Mouse (Mus musculus) liver, embryonic 14.5 days (tissue): ENCODE measurements at regions not wholly inside any gene's neighbourhood (a gene's known extent, or its start where the extent isn't known, plus 50 kb on each side); places are given as distances from the start of the nearest gene placed in this dataset.

Experiments
- ATAC-seq: fragments of 200-750 bp; cut with Nextera tagmentation; 2 replicates; pipeline ENCODE4 v1.8.0; 2017; ENCODE audit warnings: moderate number of reproducible peaks, mild to moderate bottlenecking, moderate library complexity; ENCODE audit not compliant: insufficient read depth
- DNase-seq, 3 experiments: peaks; one replicate each; pipeline ENCODE4 v3.0.0-alpha.2; 2012 to 2013; ENCODE audit warnings: low read depth in 3 of 3, low spot score in 3 of 3
- H3K27ac ChIP-seq: fragments of 300-500 bp; sonication (generic); 2 replicates; pipeline ENCODE4 v1.5.1; 2014; ENCODE audit warnings: moderate library complexity, mild to moderate bottlenecking, control low read depth, inconsistent platforms
- H3K27me3 ChIP-seq: fragments of 300-500 bp; sonication (generic); 2 replicates; pipeline ENCODE4 v1.6.1; 2014; ENCODE audit warnings: mild to moderate bottlenecking, low read length, moderate library complexity; ENCODE audit not compliant: control insufficient read depth, insufficient read depth
- H3K36me3 ChIP-seq: fragments of 300-500 bp; sonication (generic); replicated peaks from 2 replicates; pipeline ENCODE4 v1.6.1; 2014; ENCODE audit warnings: low read depth; ENCODE audit not compliant: control insufficient read depth, insufficient read depth
- H3K4me1 ChIP-seq, 2 experiments: fragments of 200-500 bp in 1 of 2; fragments of 300-500 bp in 1 of 2; sonication (generic) in 1 of 2; replicated peaks; 2 replicates each; pipeline ENCODE4 v1.6.1; 2012 to 2014; ENCODE audit warnings: antibody characterized with exemption in 1 of 2, inconsistent platforms in 1 of 2, low read length in 1 of 2; ENCODE audit not compliant: control insufficient read depth in 2 of 2, insufficient read depth in 2 of 2
- H3K4me2 ChIP-seq: fragments of 300-500 bp; sonication (generic); 2 replicates; pipeline ENCODE4 v1.6.1; 2014; ENCODE audit warnings: low read depth, mild to moderate bottlenecking, control low read depth, moderate library complexity
- H3K4me3 ChIP-seq, 2 experiments: fragments of 200-500 bp in 1 of 2; fragments of 300-500 bp in 1 of 2; sonication (generic) in 1 of 2; 2 replicates each; pipeline ENCODE4 v1.5.1; 2012 to 2014; ENCODE audit warnings: low read depth in 2 of 2, low read length in 2 of 2, mild to moderate bottlenecking in 2 of 2, control low read depth in 1 of 2, inconsistent platforms in 1 of 2, moderate library complexity in 1 of 2; ENCODE audit not compliant: insufficient read depth in 1 of 2
- H3K9ac ChIP-seq: fragments of 300-500 bp; sonication (generic); replicated peaks from 2 replicates; pipeline ENCODE4 v1.6.1; 2014; ENCODE audit warnings: mild to moderate bottlenecking, control low read depth, moderate library complexity
- H3K9me3 ChIP-seq: fragments of 300-500 bp; sonication (generic); 2 replicates; pipeline ENCODE4 v1.6.1; 2016; ENCODE audit warnings: low read length, mixed read lengths; ENCODE audit not compliant: control insufficient read depth
- CTCF ChIP-seq: IDR thresholded peaks from 2 replicates; pipeline ENCODE4 v1.5.1; 2016; ENCODE audit warnings: antibody characterized with exemption, low read depth, control low read depth
- EP300 ChIP-seq: IDR thresholded peaks from 2 replicates; pipeline ENCODE4 v1.6.1; 2016; ENCODE audit warnings: antibody characterized with exemption, low read depth
- WGBS: fragments of 180-500 bp; shearing (Covaris S2); extraction: QIAGEN DNeasy Blood & Tissue Kit; methylation state at CpG from one replicate; pipeline ENCODE4 v1.1.7; 2014; ENCODE audit not compliant: insufficient replicate concordance; 5-methylcytosine and 5-hydroxymethylcytosine counted together

DNA sequence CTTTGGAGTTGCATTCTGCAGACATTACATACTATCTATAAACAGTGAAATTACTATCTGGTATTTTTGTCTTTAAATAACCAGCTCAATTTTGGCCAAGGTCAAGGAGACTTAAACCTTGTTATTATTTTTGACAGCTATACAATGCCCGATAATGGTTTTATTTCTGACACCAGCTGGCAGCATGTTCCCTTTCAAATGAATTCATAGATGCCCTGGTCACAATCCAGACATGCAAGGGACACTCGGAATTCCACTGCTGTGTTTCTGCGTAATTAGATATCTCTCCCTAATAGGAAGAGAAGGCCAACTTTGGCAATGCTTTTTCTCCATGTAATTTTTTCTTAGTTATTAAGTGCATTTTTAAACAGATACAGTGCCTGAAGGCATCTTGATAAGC, 87.3 kb downstream of the Gm11146 start:
- 62% methylated on average over 3 of the region's 3 CpGs for WGBS
- DNase-seq (no peak), ATAC-seq (no peak)

DNA sequence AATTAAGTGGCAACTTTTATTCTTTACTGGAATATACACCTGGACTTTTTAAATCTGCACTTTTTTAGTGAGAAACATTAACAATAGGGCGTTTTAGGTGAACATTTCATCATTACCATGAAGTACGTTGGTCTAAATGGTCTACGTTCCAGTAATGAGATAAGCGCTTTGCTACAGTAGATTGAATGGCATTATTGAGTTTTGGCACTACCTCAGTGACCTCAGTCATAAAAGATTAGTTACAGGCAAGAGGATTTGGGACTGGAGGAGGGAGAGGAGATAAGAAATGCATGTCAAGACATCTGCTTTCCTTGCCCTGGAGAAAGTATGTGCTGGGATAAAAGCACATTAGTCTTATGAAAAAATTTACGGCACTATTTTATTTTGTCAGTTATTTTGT, 98.3 kb downstream of the Gm11146 start:
- no peaks in the 10 kb centered on the region for H3K9me3 ChIP-seq
- no peak overlapping the region for H3K4me3 ChIP-seq
- no peak overlapping the region for H3K27ac ChIP-seq
- H3K27me3 ChIP-seq, result no peaks in the 10 kb centered on the region
- WGBS, result 58% methylated on average over 5 of the region's 5 CpGs
- H3K36me3 ChIP-seq, result no peaks in the 10 kb centered on the region
- DNase-seq, result no peak
- H3K4me2 ChIP-seq, result no peak overlapping the region
- TF ChIP-seq EP300 (no peak), CTCF (no peak)
- ATAC-seq, result no peak
- H3K4me1 ChIP-seq, result no peaks in the 10 kb centered on the region
- no peak overlapping the region for H3K9ac ChIP-seq

More for the DNA sequence above, 87.3 kb downstream of the Gm11146 start:
- no peak overlapping the region for H3K4me2 ChIP-seq
- H3K4me1 ChIP-seq, result no peaks in the 10 kb centered on the region
- no peaks in the 10 kb centered on the region for H3K9me3 ChIP-seq
- no peaks in the 10 kb centered on the region for H3K27me3 ChIP-seq
- H3K36me3 ChIP-seq, result no peaks in the 10 kb centered on the region
- no peak overlapping the region for H3K4me3 ChIP-seq
- no peak for TF ChIP-seq CTCF
- TF ChIP-seq EP300, result no peak
- H3K9ac ChIP-seq, result no peak overlapping the region
- no peak overlapping the region for H3K27ac ChIP-seq

DNA sequence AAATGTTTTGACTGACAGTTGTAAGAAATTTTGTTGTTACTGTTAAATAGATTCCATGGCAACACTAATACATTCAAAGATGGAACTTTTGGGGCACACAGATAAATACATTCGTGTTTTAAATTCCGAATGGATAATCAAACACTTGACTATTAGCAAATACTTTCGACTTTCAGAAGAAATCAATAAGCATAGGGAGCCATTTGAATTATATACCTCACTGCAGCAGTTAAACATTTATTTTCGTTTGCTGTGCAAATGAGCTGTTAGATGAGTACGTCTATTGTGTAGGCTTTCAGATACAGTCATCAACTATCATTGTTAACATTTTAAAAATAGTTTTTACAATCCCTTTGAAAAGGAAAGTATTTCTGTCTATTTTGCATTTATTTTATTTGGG, 99.0 kb downstream of the Gm11146 start:
- H3K36me3 ChIP-seq, result no peaks in the 10 kb centered on the region
- 42% methylated on average over 5 of the region's 5 CpGs for WGBS
- H3K4me3 ChIP-seq, result no peak overlapping the region
- no peaks in the 10 kb centered on the region for H3K27me3 ChIP-seq
- H3K4me2 ChIP-seq, result no peak overlapping the region
- no peak overlapping the region for H3K9ac ChIP-seq
- no peaks in the 10 kb centered on the region for H3K9me3 ChIP-seq
- TF ChIP-seq CTCF (no peak), EP300 (no peak)
- no peaks in the 10 kb centered on the region for H3K4me1 ChIP-seq
- ATAC-seq (no peak), DNase-seq (no peak)
- H3K27ac ChIP-seq, result no peak overlapping the region

DNA sequence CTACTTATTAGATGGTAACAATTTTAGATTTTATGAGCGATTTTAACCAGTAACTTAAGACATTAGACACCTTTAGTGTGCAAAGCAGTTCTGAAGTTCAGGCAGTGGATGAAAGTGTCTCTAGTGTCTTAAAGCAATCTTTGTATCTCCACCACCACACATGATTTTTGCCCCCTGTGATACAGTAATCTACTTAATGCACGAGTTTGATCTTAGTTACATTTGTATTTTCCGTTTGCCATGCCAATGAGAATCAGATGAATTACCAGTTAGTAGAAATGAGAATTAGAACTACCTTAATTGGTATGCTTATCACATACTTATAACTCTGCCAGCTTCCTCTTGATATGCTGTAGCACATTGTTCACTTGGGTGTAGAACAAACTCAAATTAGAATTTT, 99.9 kb downstream of the Gm11146 start:
- Histone ChIP-seq H3K9me3 (no peaks in the 10 kb centered on the region), H3K27me3 (no peaks in the 10 kb centered on the region), H3K4me3 (no peak overlapping the region), H3K36me3 (no peaks in the 10 kb centered on the region), H3K27ac (no peak overlapping the region), H3K4me2 (no peak overlapping the region), H3K4me1 (no peaks in the 10 kb centered on the region), H3K9ac (no peak overlapping the region)
- TF ChIP-seq EP300 (no peak), CTCF (no peak)
- no peak for ATAC-seq
- WGBS, result 55% methylated on average over 3 of the region's 3 CpGs
- no peak for DNase-seq

DNA sequence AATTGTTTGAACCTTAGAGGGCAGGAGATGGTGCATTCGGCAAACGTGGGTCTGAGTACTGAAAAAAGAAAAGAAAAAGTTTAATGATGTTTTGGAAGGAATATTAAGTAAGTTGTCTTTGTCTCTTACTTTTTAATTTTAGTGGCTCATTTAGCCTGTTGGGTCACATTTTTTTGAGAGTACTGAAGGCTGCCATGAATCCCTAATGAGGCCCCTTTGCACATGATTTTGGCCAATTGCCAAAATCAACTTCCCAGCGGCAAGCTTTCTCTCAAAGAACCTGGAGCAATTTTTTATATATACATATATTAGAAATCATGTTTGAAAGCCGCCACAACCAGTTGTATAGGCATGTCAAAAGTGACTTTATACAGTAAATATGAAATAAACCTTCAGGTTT, 100.9 kb downstream of the Gm11146 start:
- Histone ChIP-seq H3K9me3 (no peaks in the 10 kb centered on the region), H3K36me3 (no peaks in the 10 kb centered on the region), H3K4me3 (peak overlapping the region in 1 of 2 experiments; percentile 6; a peak in 1 of 4 replicates), H3K9ac (no peak overlapping the region), H3K4me1 (no peaks in the 10 kb centered on the region), H3K4me2 (no peak overlapping the region), H3K27me3 (no peaks in the 10 kb centered on the region), H3K27ac (no peak overlapping the region)
- TF ChIP-seq CTCF, result no peak
- TF ChIP-seq EP300, result no peak
- 60% methylated on average over 4 of the region's 4 CpGs for WGBS
- ATAC-seq (no peak), DNase-seq (no peak)

DNA sequence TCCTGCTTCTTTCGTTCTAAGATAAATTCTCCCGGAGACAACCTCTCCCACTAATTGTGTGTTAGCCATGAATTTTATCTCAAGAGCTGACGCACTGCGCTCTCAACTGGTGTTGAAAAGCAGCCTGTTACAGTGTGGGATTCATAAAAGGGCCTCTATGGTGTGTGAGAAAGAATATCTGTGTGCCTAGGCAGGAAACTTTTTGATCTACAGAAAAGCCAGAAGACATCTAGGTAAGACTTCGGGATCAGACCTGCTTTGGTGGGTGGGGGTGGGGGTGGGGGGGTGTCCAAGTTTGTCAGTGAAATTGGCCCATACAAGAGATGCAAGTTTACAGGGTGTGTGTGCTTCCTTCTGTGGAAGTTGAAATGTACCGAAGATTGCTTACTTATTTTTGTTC, 101.5 kb downstream of the Gm11146 start:
- Histone ChIP-seq H3K36me3 (no peaks in the 10 kb centered on the region), H3K27ac (no peak overlapping the region), H3K27me3 (no peaks in the 10 kb centered on the region), H3K4me1 (no peaks in the 10 kb centered on the region), H3K4me3 (peak overlapping the region in 1 of 2 experiments; percentile 6; a peak in 1 of 4 replicates), H3K9ac (no peak overlapping the region), H3K4me2 (no peak overlapping the region), H3K9me3 (no peaks in the 10 kb centered on the region)
- ATAC-seq (no peak), DNase-seq (no peak)
- no peak for TF ChIP-seq EP300
- no peak for TF ChIP-seq CTCF
- 73% methylated on average over 6 of the region's 6 CpGs for WGBS
